Comparison of ENCODE assay signal across 17 mouse cellular contexts in genomic region chr1:91920038-91920589, GRCm38 (mm10).
A peak's percentile ranks its signal among the peaks of the same experiment; 100 is the strongest.
DNase-seq lines count a peak whose midpoint lies in the region; ATAC-seq and TF ChIP-seq lines count a peak whose summit lies in the region.
"Had no signal": no experiment of that assay in that cellular context is flagged by ENCODE, and none has a peak within 500 bp of the region (broad histone marks: within the 10 kb centered on the region; RNA-seq: fewer than 3 reads in every experiment).

No protein-coding gene starts in this region.

- TF ChIP-seq POLR2A in myocyte (IDR thresholded peaks at IDR 0.05; ENCODE audit: insufficient read length, low read depth): no peak

- no peaks in the 10 kb centered on the region for H3K27me3 ChIP-seq in heart, embryonic 15.5 days
- no peaks in the 10 kb centered on the region for H3K27me3 ChIP-seq in midbrain, embryonic 10.5 days (ENCODE audit: low read depth, poor library complexity, severe bottlenecking)
- no peaks in the 10 kb centered on the region for H3K27me3 ChIP-seq in midbrain, postnatal 0 days (ENCODE audit: insufficient read depth, low read length)
- H3K27me3 ChIP-seq in myocyte (ENCODE audit: control insufficient read depth, insufficient read depth, insufficient read length): no peaks in the 10 kb centered on the region
- H3K27me3 ChIP-seq: embryonic facial prominence, embryonic 12.5 days; forebrain, embryonic 15.5 days; lung, embryonic 15.5 days; midbrain, embryonic 13.5 days; neural tube, embryonic 13.5 days; stomach, embryonic 15.5 days had no signal

- no peak overlapping the region for H3K4me3 ChIP-seq in heart, embryonic 15.5 days
- H3K4me3 ChIP-seq in midbrain, embryonic 10.5 days: no peak overlapping the region
- H3K4me3 ChIP-seq in midbrain, postnatal 0 days (ENCODE audit: low read depth, low read length): no peak overlapping the region
- no peak overlapping the region for H3K4me3 ChIP-seq in myocyte
- H3K4me3 ChIP-seq: embryonic facial prominence, embryonic 12.5 days; forebrain, embryonic 15.5 days; lung, embryonic 15.5 days; midbrain, embryonic 13.5 days; neural tube, embryonic 13.5 days; stomach, embryonic 15.5 days had no signal

- no peak for DNase-seq in heart, postnatal 4 days
- DNase-seq in midbrain, embryonic 10.5 days (ENCODE audit: low spot score): no peak
- no peak for DNase-seq in midbrain, postnatal 0 days (ENCODE audit: low spot score)
- peak; percentile 70 for DNase-seq in ZHBTc4 (ENCODE audit: low read depth, low spot score)
- DNase-seq in kidney, postnatal 36 days: no peak
- DNase-seq: cerebellum, adult 8-10 months; kidney, postnatal 25 days had no signal

- H3K4me2 ChIP-seq in heart, embryonic 15.5 days: no peak overlapping the region
- no peak overlapping the region for H3K4me2 ChIP-seq in midbrain, postnatal 0 days (ENCODE audit: low read depth, low read length, poor library complexity, severe bottlenecking)
- H3K4me2 ChIP-seq in myocyte (ENCODE audit: low read depth): peak overlapping the region; percentile 56
- H3K4me2 ChIP-seq: embryonic facial prominence, embryonic 12.5 days; forebrain, embryonic 15.5 days; lung, embryonic 15.5 days; midbrain, embryonic 13.5 days; neural tube, embryonic 13.5 days; stomach, embryonic 15.5 days had no signal

- no peaks in the 10 kb centered on the region for H3K9me3 ChIP-seq in heart, embryonic 15.5 days (replicated peaks)
- no peaks in the 10 kb centered on the region for H3K9me3 ChIP-seq in midbrain, embryonic 10.5 days (replicated peaks)
- H3K9me3 ChIP-seq in midbrain, postnatal 0 days (ENCODE audit: low read length): no peaks in the 10 kb centered on the region
- H3K9me3 ChIP-seq: embryonic facial prominence, embryonic 12.5 days; forebrain, embryonic 15.5 days; lung, embryonic 15.5 days; midbrain, embryonic 13.5 days; neural tube, embryonic 13.5 days; stomach, embryonic 15.5 days had no signal

- no peak overlapping the region for H3ac ChIP-seq in myocyte (ENCODE audit: control insufficient read depth, insufficient read length)

- peak overlapping the region; percentile 29; the same call in 1 of the 2 replicates for H3K27ac ChIP-seq in heart, embryonic 15.5 days
- H3K27ac ChIP-seq in midbrain, embryonic 10.5 days (replicated peaks): peak overlapping the region; percentile 3; the same call in 1 of the 2 replicates
- H3K27ac ChIP-seq in midbrain, postnatal 0 days (ENCODE audit: low read depth, low read length): no peak overlapping the region
- H3K27ac ChIP-seq: embryonic facial prominence, embryonic 12.5 days; forebrain, embryonic 15.5 days; lung, embryonic 15.5 days; midbrain, embryonic 13.5 days; neural tube, embryonic 13.5 days; stomach, embryonic 15.5 days had no signal

- H3K4me1 ChIP-seq in heart, embryonic 15.5 days (replicated peaks): peaks cover 33% of the 10 kb centered on the region
- H3K4me1 ChIP-seq in midbrain, embryonic 10.5 days: 0 out of 2 replicates have a peak, but pooled peaks cover 6% of the 10 kb centered on the region
- H3K4me1 ChIP-seq in midbrain, postnatal 0 days (ENCODE audit: insufficient read depth, low read length): no peaks in the 10 kb centered on the region
- H3K4me1 ChIP-seq: forebrain, embryonic 15.5 days; midbrain, embryonic 13.5 days had no signal

- no peak for TF ChIP-seq CTCF in midbrain, postnatal 0 days (IDR thresholded peaks at IDR 0.05)

- no peak for ATAC-seq in heart, embryonic 15.5 days (replicated peaks; ENCODE audit: insufficient number of reproducible peaks, insufficient read depth, low FRiP score, low read depth)
- no peak for ATAC-seq in midbrain, postnatal 0 days (ENCODE audit: low FRiP score)
- ATAC-seq: CD4-positive, CD25-positive, alpha-beta regulatory T cell, adult 4 months; forebrain, embryonic 15.5 days; inflammation-experienced regulatory T-cells, adult 6 months; midbrain, embryonic 13.5 days had no signal

- no peaks in the 10 kb centered on the region for H3K36me3 ChIP-seq in heart, embryonic 15.5 days
- H3K36me3 ChIP-seq in midbrain, embryonic 10.5 days: no peaks in the 10 kb centered on the region
- H3K36me3 ChIP-seq in midbrain, postnatal 0 days (ENCODE audit: insufficient read depth, low read length): no peaks in the 10 kb centered on the region
- H3K36me3 ChIP-seq in myocyte (ENCODE audit: control insufficient read depth, insufficient read depth): no peaks in the 10 kb centered on the region
- H3K36me3 ChIP-seq: embryonic facial prominence, embryonic 12.5 days; forebrain, embryonic 15.5 days; lung, embryonic 15.5 days; midbrain, embryonic 13.5 days; neural tube, embryonic 13.5 days; stomach, embryonic 15.5 days had no signal

- H3K9ac ChIP-seq in heart, embryonic 15.5 days: no peak overlapping the region
- H3K9ac ChIP-seq in midbrain, postnatal 0 days (replicated peaks; ENCODE audit: low read length, poor library complexity, severe bottlenecking): no peak overlapping the region
- H3K9ac ChIP-seq: embryonic facial prominence, embryonic 12.5 days; forebrain, embryonic 15.5 days; lung, embryonic 15.5 days; midbrain, embryonic 13.5 days; neural tube, embryonic 13.5 days; stomach, embryonic 15.5 days had no signal

- WGBS in heart, embryonic 15.5 days: 17% methylated on average over 7 of the region's 7 CpGs
- WGBS in midbrain, embryonic 10.5 days: 53% methylated on average over 7 of the region's 7 CpGs
- 55% methylated on average over 7 of the region's 7 CpGs for WGBS in midbrain, postnatal 0 days

- no peaks in the 10 kb centered on the region for H3K79me2 ChIP-seq in myocyte (ENCODE audit: control insufficient read depth, insufficient read depth)

TF ChIP-seq in myocyte, 11 proteins besides CTCF, POLR2A, EP300 and RAD21:
- TF ChIP-seq POLR2AphosphoS2 (IDR thresholded peaks at IDR 0.05; ENCODE audit: insufficient read length, low read depth): no peak
- no peak for TF ChIP-seq REST (IDR thresholded peaks at IDR 0.05; ENCODE audit: insufficient read depth, insufficient read length)
- no peak for TF ChIP-seq SRF (IDR thresholded peaks at IDR 0.05; ENCODE audit: control insufficient read depth, insufficient read length, low read depth)
- TF ChIP-seq MAX (IDR thresholded peaks at IDR 0.05; ENCODE audit: low read depth): no peak
- TF ChIP-seq TCF3 (IDR thresholded peaks at IDR 0.05; ENCODE audit: insufficient read length, low read depth): peak; percentile 23
- peak; percentile 24 to 90 (median 83) for TF ChIP-seq MYOD1 (IDR thresholded peaks at IDR 0.05; ENCODE audit: control insufficient read depth in 1 of 3, insufficient read length in 2 of 3, low read depth in 2 of 3)
- TF ChIP-seq E2F4 (IDR thresholded peaks at IDR 0.05; ENCODE audit: insufficient read depth): no peak
- no peak for TF ChIP-seq USF1 (IDR thresholded peaks at IDR 0.05; ENCODE audit: low read depth)
- no peak for TF ChIP-seq CEBPB (IDR thresholded peaks at IDR 0.05; ENCODE audit: insufficient read depth, poor library complexity, severe bottlenecking)
- peak; percentile 81 for TF ChIP-seq TCF12 (IDR thresholded peaks at IDR 0.05; ENCODE audit: insufficient read depth, poor library complexity, severe bottlenecking)
- TF ChIP-seq MYOG (IDR thresholded peaks at IDR 0.05; ENCODE audit: control insufficient read depth in 1 of 3, insufficient read depth in 1 of 3, insufficient read length in 2 of 3, low read depth in 2 of 3): peak; percentile 68 to 93 (median 85)
TF ChIP-seq in myocyte: peak in this region for 4.
